Mouse (Mus musculus): ENCODE results near the gene Mgat3.

Gene Mgat3

DNA sequence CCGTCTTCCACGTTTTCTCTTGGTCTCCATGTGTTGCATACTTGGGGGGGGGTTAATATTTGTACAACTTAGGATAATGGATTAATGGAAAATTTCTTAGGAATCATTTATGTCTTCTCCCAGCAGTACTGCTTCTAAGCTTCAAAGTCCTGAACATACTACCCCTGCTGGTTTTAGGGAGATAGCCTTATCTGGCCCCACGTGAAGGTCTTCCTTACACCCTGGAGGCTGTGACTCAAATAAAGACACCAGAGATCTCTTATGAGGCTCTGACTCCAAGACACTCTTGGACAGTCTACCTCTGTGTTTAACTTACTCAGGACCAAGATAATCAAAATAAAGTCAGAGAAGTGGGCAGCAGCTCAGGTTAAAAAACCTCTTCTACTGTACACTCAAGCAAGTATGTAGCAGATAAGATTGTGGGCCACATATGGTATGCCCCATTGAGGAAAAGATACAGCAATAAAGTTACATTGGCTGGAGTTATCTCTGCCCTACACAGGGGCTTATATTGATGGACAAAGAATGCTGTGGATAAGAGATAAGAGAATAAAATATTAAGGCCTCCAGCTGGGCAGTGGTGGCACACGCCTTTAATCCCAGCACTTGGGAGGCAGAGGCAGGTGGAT, 8.7 kb downstream of the Mgat3 start:
- no peak for DNase-seq

DNA sequence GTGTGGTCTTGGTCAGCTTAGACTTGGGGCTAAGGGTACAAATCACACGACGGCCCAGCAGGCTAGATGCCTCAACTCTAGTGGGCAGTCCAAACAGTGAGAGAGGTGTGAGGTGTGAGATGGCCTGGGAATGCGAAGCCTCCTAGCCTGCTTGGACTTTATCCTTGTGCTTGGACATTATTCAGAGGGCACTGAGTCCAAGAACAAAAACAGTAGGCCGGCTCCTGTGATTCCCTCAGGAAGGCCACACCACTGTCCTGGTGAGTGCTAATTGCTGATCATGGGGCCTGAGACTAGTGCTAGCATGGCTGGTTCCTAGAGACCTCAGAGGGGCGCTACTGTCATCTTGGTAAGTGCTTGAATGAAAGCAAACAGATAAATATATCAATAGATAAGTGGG, 15.4 kb downstream of the Mgat3 start:
- no peak for DNase-seq

DNA sequence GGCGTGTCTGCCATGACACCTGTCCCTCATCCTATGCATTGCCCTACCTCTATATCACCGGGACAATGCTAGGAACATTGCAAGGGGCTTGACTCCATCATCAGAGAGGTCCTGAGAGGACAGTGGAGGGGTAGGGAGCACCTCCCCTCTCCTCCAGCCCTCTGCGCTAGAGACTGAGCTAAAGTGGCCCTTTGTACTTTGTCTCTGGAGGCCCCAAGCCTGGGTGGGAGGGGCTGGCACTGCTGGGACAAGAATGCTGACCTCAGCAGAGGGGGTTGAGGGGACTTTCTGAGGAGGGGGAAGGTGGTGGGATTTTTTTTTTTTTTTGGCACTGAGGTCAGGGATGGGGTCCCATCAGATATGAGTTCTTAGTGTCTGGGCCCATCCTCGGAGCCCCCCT, 16.6 kb downstream of the Mgat3 start:
- no peak for DNase-seq

DNA sequence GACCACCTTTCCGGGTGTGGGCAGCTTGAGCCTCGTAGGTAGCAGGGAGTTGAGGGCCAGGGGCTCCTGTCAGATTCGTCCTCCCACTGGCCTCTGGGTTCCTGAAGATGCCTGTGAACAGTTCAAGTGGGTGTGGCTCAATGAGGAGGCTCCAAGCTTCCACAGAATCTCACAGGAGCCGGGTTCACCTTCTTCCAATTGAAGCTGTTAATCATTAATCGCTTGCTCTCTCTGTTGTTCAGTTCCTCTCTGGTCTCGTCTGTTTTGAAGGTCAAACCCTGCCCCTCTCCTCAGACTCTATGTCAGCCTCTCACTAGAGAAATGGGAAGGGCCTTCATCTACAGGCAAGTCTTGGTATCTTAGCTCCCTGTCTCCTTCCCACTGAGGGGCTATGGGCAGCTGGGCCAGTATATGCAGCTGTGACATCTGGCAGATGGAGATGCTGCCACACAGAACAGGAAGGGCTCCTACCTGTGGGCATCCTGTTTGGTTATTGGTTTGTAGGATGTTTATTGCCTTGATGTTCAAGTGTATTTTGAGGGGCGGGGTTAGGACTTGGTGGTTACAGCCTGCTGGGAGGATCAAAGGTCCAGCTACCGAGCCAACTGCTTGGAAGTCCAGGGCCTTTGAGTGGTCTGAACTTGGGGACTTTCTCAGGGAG, 18.2 kb downstream of the Mgat3 start:
- no peak for DNase-seq

DNA sequence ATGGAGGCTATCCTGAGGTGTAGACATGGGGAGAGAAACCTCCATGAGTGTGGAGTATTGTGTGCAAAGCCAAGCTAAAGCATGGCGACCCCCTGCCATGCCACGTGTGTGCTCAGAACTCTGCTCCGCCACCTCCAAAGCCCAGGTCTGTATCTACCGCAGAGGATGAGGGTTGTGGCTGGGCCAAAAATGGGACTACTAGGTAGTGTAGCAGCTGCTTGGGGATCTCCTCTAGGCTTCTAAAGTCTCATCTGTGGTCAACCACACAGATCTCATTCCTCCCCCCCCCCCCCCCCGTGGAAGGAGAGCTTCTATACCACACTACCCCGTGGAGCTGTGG, 18.7 kb downstream of the Mgat3 start:
- DNase-seq, result no peak

DNA sequence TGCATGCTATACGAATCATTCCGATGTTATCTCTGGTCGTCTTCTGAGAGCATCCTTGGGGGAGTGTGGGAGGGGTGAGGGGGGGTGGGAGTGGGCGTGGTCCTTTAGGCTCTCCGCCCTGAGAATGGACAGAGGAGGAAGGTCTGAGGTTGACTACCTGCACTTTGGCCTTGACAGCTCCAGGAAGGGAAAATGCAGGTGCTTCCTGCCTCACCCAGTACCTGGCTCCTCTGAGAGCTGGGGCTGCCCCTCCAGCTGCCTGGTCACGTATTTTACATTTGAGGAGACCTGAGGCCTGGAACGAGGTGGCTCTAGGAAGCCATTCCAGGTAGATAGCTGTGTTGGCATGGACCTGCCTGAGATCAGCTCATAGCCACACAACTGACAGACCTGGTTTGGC, 19.3 kb downstream of the Mgat3 start:
- DNase-seq, result no peak

DNA sequence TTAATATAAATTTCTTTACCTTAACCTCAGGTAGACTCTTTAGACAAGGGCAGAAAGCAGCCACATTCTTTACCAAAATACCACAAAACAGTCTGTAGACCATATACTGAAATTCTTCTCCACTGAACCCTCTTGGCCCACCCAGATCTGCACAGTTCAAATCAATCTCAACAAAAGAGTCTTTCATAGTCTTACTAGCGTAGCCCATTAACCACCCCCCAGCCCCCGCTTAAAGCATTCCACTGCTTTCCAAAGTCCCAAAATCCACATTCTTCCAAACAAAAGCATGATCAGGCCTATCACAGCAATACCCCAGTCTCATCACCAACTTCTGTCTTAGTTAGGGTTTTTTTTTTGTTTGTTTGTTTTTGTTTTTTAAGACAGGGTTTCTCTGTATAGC, 26.0 kb downstream of the Mgat3 start:
- no peak for DNase-seq

DNA sequence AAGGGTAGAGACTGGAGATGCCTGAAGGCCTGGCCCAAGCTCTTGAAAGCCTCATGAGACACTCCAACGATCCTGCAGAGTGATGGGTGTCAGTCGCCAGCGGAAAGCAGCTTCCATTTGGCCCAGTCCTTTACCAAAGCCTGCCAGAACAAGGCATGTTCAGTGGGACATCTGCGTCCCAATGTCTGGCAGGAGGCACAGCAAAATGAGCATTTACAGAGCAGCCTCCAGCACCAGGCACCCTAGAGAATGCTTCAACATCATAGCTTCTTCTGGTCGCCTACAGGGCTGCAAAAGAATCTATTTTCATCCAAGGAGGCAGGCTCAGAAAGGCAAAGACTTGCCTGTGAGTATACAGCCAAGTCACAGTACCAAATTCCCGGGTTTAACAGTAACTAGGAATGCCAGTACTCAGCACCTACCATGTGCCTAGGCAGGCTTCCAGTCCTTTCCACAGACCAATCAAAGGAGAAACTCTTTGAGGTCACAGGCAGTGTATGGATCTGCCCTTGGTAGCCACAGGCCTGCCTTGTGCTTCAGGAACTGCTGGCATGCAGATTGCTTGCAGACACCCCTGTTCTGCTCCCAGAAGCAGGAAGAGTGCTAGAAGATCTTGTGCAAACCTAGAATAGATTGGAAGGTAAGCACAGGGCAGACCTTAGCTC, 28.7 kb downstream of the Mgat3 start:
- no peak for DNase-seq

DNA sequence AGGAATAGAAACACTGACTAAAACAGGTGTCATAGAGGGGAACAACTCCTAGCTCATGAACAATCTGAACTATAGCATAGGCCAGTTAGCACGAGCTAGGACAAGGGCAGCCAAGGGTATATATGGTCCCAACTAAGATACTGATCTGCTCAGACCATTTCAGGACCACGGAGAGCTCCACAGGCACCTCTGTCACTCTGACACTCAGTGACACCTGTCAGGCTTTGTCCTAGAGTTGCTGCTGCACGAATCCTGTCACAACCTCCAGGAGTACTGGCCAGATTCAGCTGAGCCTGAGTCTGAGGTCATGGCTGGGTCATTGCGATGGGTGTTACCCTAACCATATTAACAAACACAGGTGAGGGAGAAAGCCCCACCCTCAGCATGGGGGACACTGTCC, 29.9 kb downstream of the Mgat3 start:
- no peak for DNase-seq

DNA sequence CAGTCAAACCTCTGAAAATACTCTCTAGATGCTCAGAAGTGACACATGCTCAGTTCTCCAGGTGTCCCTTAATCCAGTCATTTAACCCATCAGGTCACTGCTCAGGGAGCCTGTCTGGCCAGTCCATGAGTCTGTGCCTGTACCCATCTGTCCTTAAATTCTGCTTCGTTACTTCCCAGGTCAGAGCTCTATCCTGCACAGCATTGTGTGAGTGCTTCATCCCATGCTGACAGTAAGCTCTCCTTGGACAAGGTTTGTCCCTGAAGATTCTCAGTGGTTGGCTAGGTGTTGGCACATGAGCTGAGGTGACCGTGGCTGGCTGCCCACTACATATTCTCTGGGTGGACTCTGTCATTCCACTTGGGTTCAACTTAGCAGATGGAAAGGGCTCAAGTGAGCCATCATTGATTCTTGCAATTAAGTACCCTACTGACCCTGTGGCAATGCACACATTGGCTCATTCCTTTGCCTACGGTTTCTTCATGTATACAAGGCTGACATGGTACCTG, 32.6 kb downstream of the Mgat3 start:
- DNase-seq, result no peak

DNA sequence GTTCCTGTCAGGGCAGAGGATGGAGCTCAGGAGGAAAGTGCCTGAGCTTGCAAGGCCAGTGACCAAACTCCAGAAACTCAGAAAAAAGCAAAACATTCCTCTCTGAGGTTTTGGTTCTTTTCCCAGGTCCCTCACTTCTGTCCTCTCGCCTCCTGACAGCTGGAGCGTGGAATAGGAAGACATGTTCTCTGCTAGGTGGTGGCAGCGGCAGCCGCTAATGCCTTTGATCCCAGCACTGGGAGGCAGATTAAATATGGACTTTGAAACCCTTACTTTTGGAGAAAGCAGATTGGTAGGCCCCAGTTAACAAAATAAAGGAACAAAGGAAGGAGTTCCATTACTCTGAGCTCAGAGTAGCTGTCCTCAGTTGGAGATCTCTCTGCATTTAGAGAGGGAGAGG, 34.9 kb downstream of the Mgat3 start:
- no peak for DNase-seq

DNA sequence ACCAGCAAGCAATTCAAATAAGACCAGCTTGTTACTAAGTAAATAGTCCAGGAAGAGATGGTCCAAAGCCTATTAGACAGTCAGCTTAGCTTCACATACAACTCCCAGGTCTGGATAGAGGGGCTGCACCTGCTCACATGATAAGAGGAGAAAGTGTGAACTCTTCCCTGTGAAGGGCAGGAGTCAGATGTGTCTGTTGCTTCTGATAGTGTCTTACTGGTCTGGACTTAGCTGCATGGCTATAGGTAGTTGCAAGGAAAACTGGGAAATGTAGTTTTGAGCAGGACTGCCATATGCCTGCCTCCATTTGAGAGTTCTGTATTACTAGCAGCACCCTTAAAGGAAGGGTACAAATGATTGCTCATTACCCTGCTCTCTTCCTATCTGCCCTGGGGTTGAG, 40.2 kb downstream of the Mgat3 start:
- DNase-seq, result no peak

DNA sequence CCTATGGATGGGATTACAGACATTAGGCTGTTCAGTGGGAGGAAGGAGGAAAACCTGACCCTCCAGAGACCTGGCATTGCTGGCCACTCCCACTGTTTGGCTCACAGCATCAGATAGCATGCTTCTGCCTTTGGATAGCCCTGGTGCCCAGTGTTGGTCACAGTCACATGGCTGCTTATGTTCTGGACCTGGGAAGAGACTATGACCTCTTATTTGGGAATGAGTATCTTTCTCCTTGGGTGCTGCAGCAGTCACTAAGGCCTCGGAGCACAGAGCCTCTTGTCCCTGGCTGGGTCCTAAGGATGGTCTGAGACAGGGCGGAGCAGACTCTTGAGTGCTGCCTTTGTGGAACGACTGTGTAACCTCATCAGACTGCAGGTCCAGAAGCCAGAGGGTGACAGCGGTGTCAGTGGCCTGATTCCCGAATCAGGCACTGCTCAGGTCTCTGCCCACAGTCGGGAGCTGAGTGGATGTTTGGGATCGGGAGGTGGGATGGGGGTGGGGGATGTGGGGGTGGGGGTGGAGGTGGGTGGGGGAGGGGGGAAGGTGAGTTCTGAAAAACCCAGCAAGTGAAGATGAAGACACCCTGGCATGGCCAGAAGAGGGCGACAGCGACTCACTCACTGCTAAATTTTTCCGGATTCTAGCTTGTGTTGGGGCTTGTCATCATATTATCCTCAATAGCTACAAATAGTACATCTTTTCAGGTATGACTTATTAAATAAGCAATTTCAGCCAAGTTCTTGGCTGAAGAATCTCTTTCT, 42.4 kb downstream of the Mgat3 start:
- no peak for DNase-seq

DNA sequence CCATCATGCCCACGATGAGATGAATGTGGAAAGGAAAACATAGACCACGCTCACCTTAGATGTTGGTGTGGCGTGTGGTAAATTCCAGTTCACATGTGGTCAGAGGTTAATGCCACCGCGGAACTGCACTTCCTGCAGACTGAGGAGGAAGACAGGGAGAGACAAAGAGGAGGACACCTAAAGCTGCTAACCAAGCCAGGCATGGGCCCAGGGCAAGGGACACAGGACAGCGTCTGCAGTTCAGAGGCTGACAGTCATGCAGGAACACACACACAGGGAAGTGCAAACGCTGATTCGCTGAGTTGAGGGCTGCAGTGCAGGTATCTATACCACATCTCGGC, 42.9 kb downstream of the Mgat3 start:
- DNase-seq, result no peak

DNA sequence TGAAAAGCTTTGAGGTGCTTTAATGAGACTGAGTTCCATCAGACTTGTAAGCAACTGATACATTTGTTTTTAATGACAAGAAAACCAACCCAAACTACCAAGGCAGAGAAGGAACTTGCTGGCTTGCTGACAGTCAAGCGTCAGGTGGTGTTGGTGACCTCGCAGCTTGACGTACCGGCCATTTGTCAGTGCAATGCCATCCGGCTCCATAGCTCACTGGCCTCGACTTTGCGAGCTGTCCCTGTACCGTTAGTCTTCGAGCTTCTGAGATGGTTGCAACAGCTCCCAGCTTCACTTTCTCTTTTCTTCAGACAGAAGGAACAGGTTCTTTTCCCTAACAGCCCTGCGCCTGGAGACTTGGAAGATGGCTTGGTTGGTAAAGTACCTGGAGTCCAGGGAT, 44.0 kb downstream of the Mgat3 start:
- DNase-seq, result no peak

DNA sequence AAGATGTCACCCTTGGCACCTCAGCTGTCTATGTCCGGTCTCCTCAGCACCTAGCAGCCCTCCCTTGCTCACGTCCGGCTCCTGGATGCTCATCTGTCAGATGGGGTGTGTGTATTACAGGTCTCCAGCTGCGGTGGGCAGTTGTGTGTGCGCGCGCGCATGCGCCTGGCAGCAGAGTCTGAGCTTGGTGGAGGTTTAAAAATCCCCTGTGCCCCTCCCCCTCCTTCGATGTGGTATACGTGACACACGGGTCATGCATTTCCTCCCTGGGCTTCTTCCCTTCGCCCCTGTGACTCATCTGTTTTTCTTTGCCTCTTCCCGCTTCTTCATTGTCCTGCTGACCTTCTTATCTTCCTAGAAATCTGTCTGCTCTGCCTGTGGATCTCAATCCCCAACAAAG, 45.7 kb downstream of the Mgat3 start:
- no peak for DNase-seq

DNA sequence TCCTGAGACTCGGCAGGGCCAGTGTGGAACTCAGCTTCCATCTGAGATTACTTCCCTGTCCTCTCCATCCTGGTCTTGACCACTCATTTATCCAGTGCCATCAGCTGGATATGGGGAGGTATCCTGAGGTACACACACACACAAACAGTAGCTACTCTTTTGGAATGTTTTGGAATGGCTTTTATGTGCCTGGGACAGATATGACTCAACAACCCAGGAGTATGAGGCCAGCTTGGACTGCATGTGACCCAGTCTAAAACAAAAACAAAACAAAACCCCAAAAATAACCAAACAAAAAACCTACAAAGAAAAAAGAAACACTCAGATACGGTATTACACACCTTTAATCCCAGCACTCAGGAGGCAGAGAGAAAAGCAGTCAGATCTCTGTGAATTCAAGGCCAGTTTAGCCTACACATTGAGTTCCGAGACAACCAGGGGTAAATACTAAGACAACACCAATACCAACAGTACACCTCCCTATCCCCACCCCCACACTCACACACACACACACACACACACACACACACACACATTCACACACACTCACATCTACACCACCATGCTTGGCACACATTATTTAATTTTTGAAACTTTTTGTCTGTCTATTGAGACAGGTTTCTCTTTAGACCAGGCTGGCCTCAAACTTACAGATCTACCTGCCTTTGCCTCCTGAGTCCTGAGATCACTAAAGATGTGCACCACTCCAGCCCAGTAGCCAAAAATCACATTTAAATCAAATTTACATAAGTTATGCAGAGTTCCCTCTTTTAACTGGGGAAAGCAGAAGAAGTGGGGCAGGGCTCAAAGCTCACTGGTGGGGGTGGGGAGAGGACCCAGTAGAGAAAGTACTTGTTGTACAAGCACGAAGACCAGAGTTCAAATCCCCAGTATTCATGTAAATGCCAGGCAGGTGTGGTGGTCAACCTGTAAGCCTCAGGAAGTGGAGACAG, 46.5 kb downstream of the Mgat3 start:
- DNase-seq, result no peak

DNA sequence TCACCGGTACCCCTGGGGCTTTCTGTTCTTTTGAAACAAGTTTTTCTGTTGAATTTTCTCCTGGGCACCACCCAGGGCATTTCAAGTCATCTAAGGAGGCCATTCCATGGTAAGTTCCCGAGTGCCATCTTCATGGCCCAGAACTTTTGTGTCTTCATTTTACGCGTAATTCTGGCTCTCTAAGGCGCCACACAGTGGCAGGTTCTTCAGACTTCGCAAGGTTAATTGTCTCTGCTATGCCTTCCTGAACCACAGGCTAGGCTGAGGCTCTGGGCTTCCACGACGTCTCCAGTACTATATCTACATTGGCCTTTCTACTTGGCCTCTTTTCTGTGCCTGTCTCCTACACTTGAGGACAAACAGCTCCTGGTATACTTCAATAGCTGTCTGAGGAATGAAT, 47.5 kb downstream of the Mgat3 start:
- DNase-seq, result no peak

DNA sequence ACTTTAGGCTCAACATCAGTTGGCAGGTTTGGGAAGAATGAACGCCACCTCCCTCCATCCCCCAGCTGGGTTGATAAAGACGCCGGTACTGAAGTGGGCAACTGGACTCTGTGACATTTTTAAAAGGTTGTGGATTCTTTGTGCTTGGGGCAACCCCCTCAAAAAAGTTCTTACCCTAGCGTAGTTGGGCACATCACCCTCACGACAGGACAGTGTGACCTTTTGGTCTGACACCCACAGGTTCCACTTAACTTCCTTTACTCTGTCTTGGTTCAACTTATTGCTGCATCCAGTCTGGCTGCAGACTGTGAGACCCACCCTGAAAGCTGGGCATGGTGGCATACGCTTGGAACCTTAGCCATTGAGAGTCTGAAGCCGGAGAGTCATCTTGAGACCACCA, 50.2 kb downstream of the Mgat3 start:
- DNase-seq, result no peak

DNA sequence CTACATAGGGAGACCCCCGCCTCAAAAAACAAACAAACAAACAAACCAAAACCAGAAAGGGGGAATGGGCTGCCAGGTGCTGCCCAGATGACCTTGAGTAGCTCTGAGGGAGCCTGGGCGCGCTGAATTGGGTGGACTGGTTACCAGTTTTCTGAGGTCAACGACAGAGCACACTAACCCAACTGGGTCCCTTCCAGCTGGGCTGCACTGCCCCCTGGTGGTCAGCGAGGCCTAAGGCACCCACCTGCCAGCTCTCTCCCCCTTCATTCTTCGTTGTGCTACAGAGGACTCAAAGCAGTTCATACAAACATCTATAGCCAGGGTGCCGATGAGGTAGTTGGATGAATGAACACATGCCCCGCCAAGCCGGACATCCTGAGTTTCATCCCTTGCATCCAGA, 51.7 kb downstream of the Mgat3 start:
- DNase-seq, result peak; percentile 79

DNA sequence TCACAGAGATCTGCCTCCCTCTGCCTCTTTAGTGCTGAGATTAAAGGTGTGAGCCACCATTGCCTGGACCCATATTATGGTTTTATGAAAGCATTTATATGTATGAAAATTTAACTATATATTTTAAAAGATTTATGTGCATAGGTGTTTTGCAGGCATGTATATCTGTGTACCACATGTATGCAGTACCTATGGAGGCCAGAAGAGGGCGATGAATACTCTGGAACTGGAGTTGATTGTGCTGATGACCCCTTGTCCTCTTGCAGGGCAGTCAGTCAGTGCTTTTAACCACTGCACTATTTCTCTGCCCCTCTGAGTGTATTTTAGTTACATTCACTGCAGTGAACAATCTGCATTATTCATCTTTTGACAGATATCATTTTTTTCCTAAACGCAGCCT, 52.3 kb downstream of the Mgat3 start:
- DNase-seq, result peak; percentile 54

DNA sequence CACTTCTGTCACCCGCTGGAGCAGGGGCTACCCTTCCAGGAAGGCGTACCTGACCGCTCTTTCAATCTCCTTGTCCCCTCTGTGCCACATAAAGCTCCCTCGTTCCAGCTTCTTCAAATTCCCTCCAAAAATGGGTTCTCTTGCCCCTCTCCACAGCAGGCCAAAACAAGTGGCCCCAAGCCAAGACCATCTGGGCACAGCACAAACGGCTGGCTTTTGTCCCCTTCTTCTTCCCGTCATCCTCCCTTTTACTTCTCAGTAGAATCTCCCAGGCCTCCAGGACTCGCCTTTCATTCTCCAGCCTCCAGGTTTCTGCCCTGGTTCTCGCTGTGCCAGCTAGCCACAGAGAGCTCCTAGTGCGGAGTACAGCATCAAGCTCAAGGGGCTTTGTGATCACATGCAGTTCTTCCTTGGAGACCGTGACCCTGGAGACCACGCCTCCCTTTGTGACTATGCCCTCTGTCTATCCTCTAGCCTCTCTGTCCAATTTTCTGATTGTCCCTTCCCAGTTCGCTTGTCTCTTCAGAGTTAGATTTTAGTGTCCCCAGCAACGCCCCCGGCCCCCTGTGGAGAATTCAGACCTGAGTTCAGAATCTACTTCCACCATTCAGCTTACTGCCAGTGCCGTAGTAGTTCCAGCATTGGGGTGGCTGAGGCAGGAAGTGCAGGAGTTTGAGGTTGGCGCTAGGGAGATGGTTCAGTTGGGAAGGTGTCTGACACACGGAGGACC, 54.7 kb downstream of the Mgat3 start:
- no peak for DNase-seq
